Mouse (Mus musculus) embryonic facial prominence, embryonic 14.5 days (tissue): ENCODE measurements around the gene Lamc1. TPM values are rescaled to one million over a fixed set of nuclear protein-coding genes. Genes with fewer than 3 reads are reported as not detected.

Experiments used
- ATAC-seq: fragments of 200-750 bp; cut with Nextera tagmentation; 2 replicates; pipeline ENCODE4 v1.8.0; 2017; ENCODE audit warnings: low read depth, moderate number of reproducible peaks, moderate TSS enrichment
- DNase-seq: peaks from one replicate; pipeline ENCODE4 v3.0.0-alpha.2; 2015; ENCODE audit warnings: low spot score
- H3K27ac ChIP-seq: fragments of 300-500 bp; sonication (generic); replicated peaks from 2 replicates; pipeline ENCODE4 v1.5.1; 2014; ENCODE audit warnings: low read depth, mild to moderate bottlenecking, low read length, moderate library complexity
- H3K27me3 ChIP-seq: fragments of 300-500 bp; sonication (generic); replicated peaks from 2 replicates; pipeline ENCODE4 v1.6.1; 2014; ENCODE audit warnings: low read length; ENCODE audit not compliant: control insufficient read depth, insufficient read depth
- H3K36me3 ChIP-seq: fragments of 300-500 bp; sonication (generic); 2 replicates; pipeline ENCODE4 v1.6.1; 2014; ENCODE audit warnings: low read length, mixed read lengths; ENCODE audit not compliant: control insufficient read depth, insufficient read depth
- H3K4me1 ChIP-seq: fragments of 300-500 bp; sonication (generic); 2 replicates; pipeline ENCODE4 v1.6.1; 2014; ENCODE audit warnings: antibody characterized with exemption, low read length; ENCODE audit not compliant: control insufficient read depth, insufficient read depth
- H3K4me2 ChIP-seq: fragments of 300-500 bp; sonication (generic); 2 replicates; pipeline ENCODE4 v1.6.1; 2014; ENCODE audit warnings: low read depth, mild to moderate bottlenecking, low read length, moderate library complexity, mixed read lengths
- H3K4me3 ChIP-seq: fragments of 300-500 bp; sonication (generic); 2 replicates; pipeline ENCODE4 v1.5.1; 2014; ENCODE audit warnings: low read depth, mild to moderate bottlenecking, low read length
- H3K9ac ChIP-seq: fragments of 300-500 bp; sonication (generic); 2 replicates; pipeline ENCODE4 v1.6.1; 2014; ENCODE audit warnings: low read depth, mild to moderate bottlenecking, low read length, moderate library complexity, mixed read lengths
- H3K9me3 ChIP-seq: fragments of 300-500 bp; sonication (generic); 2 replicates; pipeline ENCODE4 v1.6.1; 2016; ENCODE audit warnings: low read length; ENCODE audit not compliant: control insufficient read depth
- WGBS: fragments of 180-500 bp; shearing (Covaris S2); extraction: QIAGEN DNeasy Blood & Tissue Kit; methylation state at CpG from one replicate; pipeline ENCODE4 v1.1.7; 2014; 5-methylcytosine and 5-hydroxymethylcytosine counted together
- polyA plus RNA-seq: library from polyadenylated mRNA; unstranded; fragments of >200 nt; fragmentation: Nextera tagmentation; extraction: Ambion mirVana; gene quantifications from 2 replicates; pipeline ENCODE4 v1.2.1, GENCODE M21; 2014

Lamc1 gene
- polyA plus RNA-seq, 1 experiment from 2014 or later = 98.5 TPM

DNA sequence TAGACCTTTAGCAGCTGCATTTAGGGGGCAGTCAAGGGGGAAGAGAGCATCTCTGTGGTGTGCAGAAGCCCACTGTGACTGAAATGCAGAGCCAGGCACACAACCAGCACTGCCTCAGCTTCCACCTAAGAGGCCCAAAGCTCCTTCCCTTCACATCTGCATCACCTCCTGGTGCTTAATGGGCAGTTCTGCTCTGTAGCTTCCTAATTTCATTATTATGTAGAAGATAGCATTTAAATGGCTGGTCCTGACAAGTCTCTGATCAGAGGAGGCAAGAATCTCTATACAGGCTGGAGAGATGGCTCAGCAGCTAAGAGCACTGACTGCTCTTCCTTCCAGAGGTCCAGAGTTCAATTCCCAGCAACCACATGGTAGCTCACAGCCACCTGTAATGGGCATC, 16.3 kb downstream of the Lamc1 start:
- H3K36me3 ChIP-seq = no peaks in the 10 kb centered on the region
- no peak for DNase-seq
- H3K9ac ChIP-seq = no peak overlapping the region
- 0 out of 2 replicates have a peak, but pooled peaks cover 3% of the 10 kb centered on the region for H3K9me3 ChIP-seq
- peaks cover 26% of the 10 kb centered on the region for H3K4me1 ChIP-seq
- H3K4me2 ChIP-seq = no peak overlapping the region
- no peak overlapping the region for H3K4me3 ChIP-seq
- no peak for ATAC-seq
- no peak overlapping the region for H3K27ac ChIP-seq
- H3K27me3 ChIP-seq = no peaks in the 10 kb centered on the region

DNA sequence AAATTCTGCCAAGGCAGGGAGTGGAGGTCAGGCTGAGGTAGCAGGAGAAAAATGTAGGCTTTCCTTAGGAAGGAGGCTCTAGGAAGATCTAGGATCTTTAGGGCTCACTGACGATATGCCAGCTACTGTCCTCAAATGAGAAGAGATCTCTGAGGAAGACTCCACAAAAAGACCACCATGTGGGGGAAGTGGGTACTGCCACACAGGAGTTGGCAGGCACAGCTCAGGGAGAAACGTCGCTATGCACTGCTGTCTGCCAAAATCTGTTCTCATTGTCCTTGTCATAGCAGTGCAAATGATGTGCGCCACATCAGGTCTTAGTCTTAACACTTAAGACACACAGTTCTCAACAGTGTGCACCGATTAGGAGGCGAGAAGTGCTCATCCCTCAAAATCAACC, 17.5 kb downstream of the Lamc1 start:
- WGBS = 88% methylated on average over 6 of the region's 6 CpGs

DNA sequence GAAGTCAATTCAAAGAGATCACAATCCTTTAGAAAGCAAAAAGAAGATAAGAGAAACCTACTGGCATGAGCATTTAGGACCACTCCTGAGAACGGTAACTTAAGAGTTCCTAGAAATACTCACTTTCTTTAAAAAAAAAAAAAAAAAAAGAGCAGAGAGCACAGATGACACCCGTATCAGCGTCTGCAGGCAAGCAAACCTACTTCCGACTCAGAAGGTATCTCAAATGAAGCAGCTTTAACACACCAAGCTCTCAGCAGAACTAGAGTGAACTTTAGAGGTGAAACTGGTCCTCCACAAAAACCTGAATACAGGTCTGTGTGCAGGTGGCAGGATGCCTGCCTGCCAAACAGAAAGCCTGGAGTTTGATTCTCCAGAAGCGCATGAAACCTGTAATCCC, 19.6 kb downstream of the Lamc1 start:
- Histone ChIP-seq H3K9ac (no peak overlapping the region), H3K4me2 (no peak overlapping the region), H3K27me3 (no peaks in the 10 kb centered on the region), H3K36me3 (no peaks in the 10 kb centered on the region), H3K9me3 (0 out of 2 replicates have a peak, but pooled peaks cover 3% of the 10 kb centered on the region), H3K27ac (no peak overlapping the region), H3K4me3 (no peak overlapping the region), H3K4me1 (peaks cover 29% of the 10 kb centered on the region)
- ATAC-seq = no peak
- no peak for DNase-seq
- WGBS = 90% methylated on average over 5 of the region's 5 CpGs

More for the DNA sequence above, 17.5 kb downstream of the Lamc1 start:
- H3K27me3 ChIP-seq = no peaks in the 10 kb centered on the region
- ATAC-seq (no peak), DNase-seq (no peak)
- no peak overlapping the region for H3K4me2 ChIP-seq
- H3K4me1 ChIP-seq = peaks cover 19% of the 10 kb centered on the region
- H3K9ac ChIP-seq = no peak overlapping the region
- 0 out of 2 replicates have a peak, but pooled peaks cover 3% of the 10 kb centered on the region for H3K9me3 ChIP-seq
- no peaks in the 10 kb centered on the region for H3K36me3 ChIP-seq
- H3K4me3 ChIP-seq = no peak overlapping the region
- no peak overlapping the region for H3K27ac ChIP-seq

DNA sequence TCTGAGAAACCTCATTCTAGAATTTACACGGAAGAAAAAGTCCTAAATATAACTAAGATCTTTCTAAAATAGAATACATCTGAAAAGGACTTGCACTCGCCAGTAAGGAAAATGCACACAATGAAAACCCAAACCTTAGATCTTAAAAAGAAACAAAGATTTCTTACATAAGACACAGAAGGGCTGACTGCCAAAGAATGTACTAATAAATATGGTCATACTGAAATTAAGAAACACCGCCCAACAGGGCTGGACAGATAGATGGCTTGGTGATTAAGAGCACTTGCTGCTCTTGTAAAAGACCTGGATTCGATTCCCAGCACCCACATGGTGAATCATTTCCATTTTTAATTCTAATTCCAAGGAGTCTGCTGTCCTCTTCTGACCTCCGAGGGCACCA, 22.4 kb downstream of the Lamc1 start:
- Histone ChIP-seq H3K9ac (no peak overlapping the region), H3K27ac (peak overlapping the region; percentile 21; the same call in 1 of the 2 replicates), H3K36me3 (no peaks in the 10 kb centered on the region), H3K27me3 (no peaks in the 10 kb centered on the region), H3K4me2 (no peak overlapping the region), H3K9me3 (0 out of 2 replicates have a peak, but pooled peaks cover 3% of the 10 kb centered on the region), H3K4me1 (peaks cover 27% of the 10 kb centered on the region), H3K4me3 (no peak overlapping the region)
- peak; percentile 56 for DNase-seq
- ATAC-seq = no peak
- WGBS = 59% methylated on average over 5 of the region's 5 CpGs

DNA sequence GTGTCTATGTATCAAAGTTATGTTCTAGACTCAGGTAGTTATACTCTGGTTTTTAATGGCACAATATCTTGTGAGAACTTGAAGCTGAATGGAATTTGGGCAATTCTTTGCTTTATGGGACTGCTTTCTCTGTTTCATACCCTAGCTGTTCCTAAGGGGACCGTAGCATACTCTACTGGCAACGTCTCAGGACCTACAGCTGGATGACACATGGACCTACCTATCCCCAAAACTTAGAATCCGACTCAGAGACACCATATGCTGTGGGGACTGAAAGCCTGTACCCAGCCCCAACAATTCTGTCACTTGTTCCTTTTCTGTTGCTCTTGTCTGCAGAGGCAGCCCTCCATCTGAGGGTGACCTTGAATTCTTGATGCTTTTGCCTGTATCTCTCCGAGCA, 23.3 kb downstream of the Lamc1 start:
- Histone ChIP-seq H3K9me3 (0 out of 2 replicates have a peak, but pooled peaks cover 3% of the 10 kb centered on the region), H3K27ac (peak overlapping the region; percentile 78), H3K9ac (no peak overlapping the region), H3K36me3 (no peaks in the 10 kb centered on the region), H3K4me3 (no peak overlapping the region), H3K4me2 (peak overlapping the region; percentile 35), H3K27me3 (no peaks in the 10 kb centered on the region), H3K4me1 (peaks cover 27% of the 10 kb centered on the region)
- no peak for DNase-seq
- ATAC-seq = 0 out of 2 replicates have a peak, but pooled peaks have one; percentile 42
- 58% methylated on average over 4 of the region's 4 CpGs for WGBS

DNA sequence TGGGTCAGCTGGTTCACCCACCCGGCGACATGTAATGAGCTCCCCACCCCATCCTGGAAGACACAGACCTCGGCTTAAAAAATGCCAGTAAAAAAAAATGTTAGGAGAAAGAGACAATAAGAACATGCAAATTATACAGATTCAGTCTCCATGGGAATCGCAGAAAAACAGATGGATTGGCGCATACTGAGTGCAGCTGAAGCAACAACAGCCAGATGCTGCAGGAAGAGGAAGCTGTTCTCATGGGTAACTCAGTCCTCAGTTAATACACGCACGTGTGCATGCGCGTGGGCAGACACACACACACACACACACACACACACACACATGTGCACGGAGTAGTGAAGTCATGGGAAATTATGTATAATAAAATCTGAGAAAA, 23.7 kb downstream of the Lamc1 start:
- DNase-seq (peak; percentile 79), ATAC-seq (peak; percentile 75)
- Histone ChIP-seq H3K9me3 (0 out of 2 replicates have a peak, but pooled peaks cover 3% of the 10 kb centered on the region), H3K27ac (peak overlapping the region; percentile 78), H3K4me3 (no peak overlapping the region), H3K27me3 (no peaks in the 10 kb centered on the region), H3K4me1 (peaks cover 27% of the 10 kb centered on the region), H3K9ac (no peak overlapping the region), H3K4me2 (peak overlapping the region; percentile 35), H3K36me3 (no peaks in the 10 kb centered on the region)
- WGBS = 31% methylated on average over 10 of the region's 10 CpGs

DNA sequence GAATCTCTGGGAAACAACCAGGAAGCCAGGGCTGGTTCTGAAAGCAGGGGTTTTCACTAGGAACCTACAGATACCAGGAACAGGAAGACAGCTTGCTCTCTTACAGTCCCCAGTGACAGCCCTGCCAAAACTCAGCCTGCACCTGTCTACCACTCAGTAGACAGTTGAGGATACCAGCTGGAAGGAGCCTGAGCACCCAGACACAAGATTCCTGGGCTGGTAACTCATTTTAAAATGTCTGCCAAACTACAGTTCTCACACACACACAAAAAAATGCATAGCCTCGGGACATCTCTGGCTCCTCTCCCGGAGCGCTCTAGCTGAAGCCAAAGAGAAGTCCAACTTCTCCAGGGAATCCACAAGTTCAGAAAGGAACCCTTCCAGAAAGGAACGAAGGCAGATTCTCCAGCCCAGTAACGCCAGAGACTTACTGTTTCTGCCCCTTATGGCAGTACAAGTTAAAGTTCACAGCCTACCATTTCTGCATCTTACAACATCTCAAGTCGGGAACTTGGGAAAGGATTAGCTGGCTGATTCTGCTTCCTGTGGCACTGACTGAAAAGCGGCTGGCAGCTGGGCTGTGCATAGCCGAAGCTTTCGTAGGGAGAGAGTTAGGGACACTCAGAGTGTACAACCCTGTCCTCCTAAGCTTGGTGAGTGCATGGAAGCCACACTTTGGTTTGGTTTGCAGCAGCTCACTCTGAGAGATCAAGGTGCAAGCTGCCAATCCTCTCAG, 24.2 kb downstream of the Lamc1 start:
- no peak overlapping the region for H3K4me3 ChIP-seq
- DNase-seq = peak; percentile 83
- no peaks in the 10 kb centered on the region for H3K27me3 ChIP-seq
- ATAC-seq = peak; percentile 73
- 0 out of 2 replicates have a peak, but pooled peaks cover under 1% of the 10 kb centered on the region for H3K9me3 ChIP-seq
- peak overlapping the region; percentile 78 for H3K27ac ChIP-seq
- H3K9ac ChIP-seq = 0 out of 2 replicates have a peak overlapping the region, but pooled peaks have one; percentile 37
- no peaks in the 10 kb centered on the region for H3K36me3 ChIP-seq
- H3K4me1 ChIP-seq = peaks cover 27% of the 10 kb centered on the region
- peak overlapping the region; percentile 35 for H3K4me2 ChIP-seq
- 23% methylated on average over 9 of the region's 9 CpGs for WGBS

DNA sequence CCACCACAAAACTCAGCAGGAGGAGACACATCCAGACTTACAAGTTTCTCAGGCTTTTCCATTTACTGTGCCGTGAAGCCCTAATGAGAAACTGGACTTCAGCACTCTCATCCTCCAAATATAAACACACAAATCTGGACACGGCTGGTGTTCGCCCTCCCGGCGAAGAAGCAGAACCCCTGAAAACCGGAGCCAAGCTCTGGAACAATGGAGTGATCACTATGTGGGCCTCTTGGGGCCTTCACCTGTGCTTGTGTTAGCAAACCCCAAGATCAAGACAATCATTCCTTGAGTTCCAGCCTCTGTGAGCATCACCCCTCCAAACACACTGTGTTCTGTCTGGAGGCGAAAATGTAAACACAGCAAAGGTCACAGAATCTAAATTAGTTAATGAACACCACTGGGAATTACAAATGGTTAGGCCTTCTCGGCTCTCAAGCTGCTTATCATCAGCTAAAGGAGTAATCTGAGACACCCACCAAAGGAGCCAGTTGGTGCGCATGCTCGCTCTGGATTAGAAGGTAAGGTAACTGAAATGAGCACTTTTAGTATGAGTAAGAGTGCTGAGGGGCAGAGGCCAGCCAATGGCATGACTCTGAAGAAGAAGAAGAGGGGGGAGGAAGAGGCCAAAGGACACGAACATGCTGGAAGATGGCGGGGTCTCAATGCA, 24.9 kb downstream of the Lamc1 start:
- Histone ChIP-seq H3K4me1 (peaks cover 27% of the 10 kb centered on the region), H3K36me3 (no peaks in the 10 kb centered on the region), H3K27me3 (no peaks in the 10 kb centered on the region), H3K9ac (no peak overlapping the region), H3K4me3 (no peak overlapping the region), H3K27ac (peak overlapping the region; percentile 78), H3K4me2 (peak overlapping the region; percentile 35), H3K9me3 (no peaks in the 10 kb centered on the region)
- DNase-seq (peak; percentile 49), ATAC-seq (no peak)
- WGBS = 57% methylated on average over 12 of the region's 12 CpGs
